Mouse (Mus musculus) cerebellum, adult 2 months (tissue): ENCODE measurements around the gene Agrp.

Source experiments
- CTCF ChIP-seq: fragments of 200-500 bp; IDR thresholded peaks from 2 replicates; pipeline ENCODE4 v1.5.1; 2011; ENCODE audit warnings: low read depth, mild to moderate bottlenecking, control low read depth, low read length, moderate library complexity, borderline replicate concordance; ENCODE audit not compliant: insufficient read depth
- POLR2A ChIP-seq: fragments of 200-500 bp; IDR thresholded peaks from 2 replicates; pipeline ENCODE4 v1.6.1; 2011; ENCODE audit warnings: low read length, control low read depth, borderline replicate concordance; ENCODE audit not compliant: insufficient read depth

DNA sequence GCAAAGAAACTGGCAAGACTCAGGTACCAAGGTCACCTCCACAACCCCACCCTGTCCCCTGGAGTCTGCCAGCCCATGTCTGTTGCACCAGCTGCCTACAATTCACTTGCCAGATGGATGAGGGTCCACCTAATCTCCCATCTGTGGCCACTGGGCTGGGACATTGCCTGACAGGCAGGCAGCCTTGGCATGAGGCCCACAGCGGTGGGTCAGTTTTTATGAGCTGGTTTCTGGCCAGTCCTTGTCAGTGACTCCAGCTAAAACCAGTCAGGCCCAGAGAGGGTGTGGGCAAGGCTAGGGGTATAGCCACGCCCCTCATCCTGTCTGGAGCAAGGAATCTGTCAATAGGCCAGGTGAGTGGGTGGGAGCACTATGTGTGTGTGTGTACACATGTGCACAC, 110.1 kb downstream of the Agrp start:
- TF ChIP-seq POLR2A = no peak
- TF ChIP-seq CTCF = no peak
